Mouse (Mus musculus) adipose tissue, adult 10 weeks (tissue): Measurements from ENCODE around the gene Trim39. TPM values are rescaled to one million over a fixed set of nuclear protein-coding genes. Genes with fewer than 3 reads are reported as not detected.

Source experiments
- polyA plus RNA-seq: library from polyadenylated mRNA; stranded (reverse); fragments of 350-450 nt; fragmentation: Illumina TruSeq; extraction: RNeasy Lipid Tissue Mini Kit (QIAGEN cat#74804); gene quantifications from one replicate; pipeline ENCODE4 v1.2.3, GENCODE M21; 2014; ENCODE audit warnings: low read depth, low replicate concordance

Trim39 gene
- polyA plus RNA-seq: 29.8 TPM

GRCm38 (mm10) chr17:36271586-36272256, at the start of gene Trim39:
TSS of gene Trim39 (minus strand) at chr17:36272247.

GRCm38 (mm10) chr17:36286390-36286789, 14.3 kb upstream of the Trim39 start, which contains the start of gene H2-M10.2:
TSS of gene H2-M10.2 (minus strand) at chr17:36286490.

GRCm38 (mm10) chr17:36257969-36258368, 14.1 kb downstream of the Trim39 start, which contains the start of gene Rpp21:
TSS of gene Rpp21 (minus strand) at chr17:36258069.

Other genes with a start within 250 kb of the Trim39 start
- gene H2-T23, start 239.4 kb downstream of the Trim39 start, polyA plus RNA-seq: 86.6 TPM
- 77.1 TPM for gene H2-T22, start 229.5 kb downstream of the Trim39 start, polyA plus RNA-seq
- not detected for gene Gm6034, start 229.3 kb downstream of the Trim39 start, polyA plus RNA-seq
- 0.38 TPM for gene Gm11127, start 213.9 kb downstream of the Trim39 start, polyA plus RNA-seq
- not detected for gene Gm19684, start 150.6 kb downstream of the Trim39 start, polyA plus RNA-seq
- gene Gm7030, start 142.8 kb downstream of the Trim39 start, polyA plus RNA-seq: not detected
- 0.38 TPM for gene Gm8909, start 103.7 kb downstream of the Trim39 start, polyA plus RNA-seq
- gene H2-T3, start 82.0 kb downstream of the Trim39 start, polyA plus RNA-seq: not detected
- gene Rpp21, start 14.2 kb downstream of the Trim39 start, polyA plus RNA-seq: 39.0 TPM
- gene H2-M10.2, start 14.2 kb upstream of the Trim39 start, polyA plus RNA-seq: not detected
- gene H2-M10.1, start 53.9 kb upstream of the Trim39 start, polyA plus RNA-seq: not detected
- gene H2-M10.3, start 96.2 kb upstream of the Trim39 start, polyA plus RNA-seq: not detected
- not detected for gene H2-M10.4, start 190.1 kb upstream of the Trim39 start, polyA plus RNA-seq